Mouse (Mus musculus) hindbrain, embryonic 14.5 days (tissue): ENCODE data around the gene Tsen2. TPM values are rescaled to one million over a fixed set of nuclear protein-coding genes. Genes with fewer than 3 reads are reported as not detected.

Experiments used
- ATAC-seq: fragments of 200-750 bp; cut with Nextera tagmentation; 2 replicates; pipeline ENCODE4 v1.8.0; 2017; ENCODE audit warnings: moderate number of reproducible peaks, mild to moderate bottlenecking, moderate TSS enrichment, moderate library complexity; ENCODE audit not compliant: low FRiP score
- DNase-seq: peaks from one replicate; pipeline ENCODE4 v3.0.0-alpha.2; 2015; ENCODE audit warnings: low spot score
- H3K27ac ChIP-seq: fragments of 300-500 bp; sonication (generic); 2 replicates; pipeline ENCODE4 v1.5.1; 2014; ENCODE audit warnings: mild to moderate bottlenecking, moderate library complexity
- H3K27me3 ChIP-seq: fragments of 300-500 bp; sonication (generic); 2 replicates; pipeline ENCODE4 v1.6.1; 2014; ENCODE audit warnings: mild to moderate bottlenecking, low read length, mixed read lengths; ENCODE audit not compliant: control insufficient read depth, insufficient read depth
- H3K36me3 ChIP-seq: fragments of 300-500 bp; sonication (generic); replicated peaks from 2 replicates; pipeline ENCODE4 v1.6.1; 2014; ENCODE audit not compliant: control insufficient read depth, insufficient read depth
- H3K4me1 ChIP-seq: fragments of 300-500 bp; sonication (generic); replicated peaks from 2 replicates; pipeline ENCODE4 v1.6.1; 2014; ENCODE audit warnings: antibody characterized with exemption, low read length, mixed read lengths; ENCODE audit not compliant: control insufficient read depth, insufficient read depth
- H3K4me2 ChIP-seq: fragments of 300-500 bp; sonication (generic); replicated peaks from 2 replicates; pipeline ENCODE4 v1.6.1; 2014; ENCODE audit warnings: mild to moderate bottlenecking, moderate library complexity
- H3K4me3 ChIP-seq: fragments of 300-500 bp; sonication (generic); replicated peaks from 2 replicates; pipeline ENCODE4 v1.5.1; 2014; ENCODE audit warnings: mild to moderate bottlenecking, low read length
- H3K9ac ChIP-seq: fragments of 300-500 bp; sonication (generic); 2 replicates; pipeline ENCODE4 v1.6.1; 2014
- H3K9me3 ChIP-seq: fragments of 300-500 bp; sonication (generic); 2 replicates; pipeline ENCODE4 v1.6.1; 2016; ENCODE audit warnings: low read length; ENCODE audit not compliant: control insufficient read depth
- WGBS: fragments of 180-500 bp; shearing (Covaris S2); extraction: QIAGEN DNeasy Blood & Tissue Kit; methylation state at CpG from one replicate; pipeline ENCODE4 v1.1.7; 2014; 5-methylcytosine and 5-hydroxymethylcytosine counted together
- polyA plus RNA-seq: library from polyadenylated mRNA; unstranded; fragments of >200 nt; fragmentation: Nextera tagmentation; extraction: Ambion mirVana; gene quantifications from 2 replicates; pipeline ENCODE4 v1.2.1, GENCODE M21; 2014

Gene Tsen2
- polyA plus RNA-seq, 1 experiment from 2014 or later: 31.9 TPM

DNA sequence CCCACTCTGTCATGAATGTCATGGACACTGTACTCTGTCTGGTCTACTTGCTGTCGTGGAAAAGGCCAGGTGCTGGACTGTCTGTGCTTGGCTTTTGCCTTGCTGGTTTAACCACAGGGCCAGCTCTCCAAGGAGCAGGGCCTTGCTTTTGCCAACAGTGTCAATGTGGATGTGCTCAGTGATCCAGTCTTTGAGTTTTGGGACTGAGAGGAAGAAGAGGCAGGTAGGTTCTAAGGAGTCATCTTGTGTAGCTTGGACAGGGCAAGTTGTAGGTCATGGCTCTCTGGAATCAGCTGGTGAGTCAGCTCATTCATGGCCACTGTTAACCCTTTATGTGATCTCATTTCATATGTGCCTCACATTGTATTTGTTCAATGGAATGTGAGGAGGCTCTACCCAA lies 62.0 kb downstream of the Tsen2 start:
- Histone ChIP-seq H3K27me3 (no peaks in the 10 kb centered on the region), H3K36me3 (peaks cover 31% of the 10 kb centered on the region), H3K27ac (no peak overlapping the region), H3K9ac (no peak overlapping the region), H3K4me1 (peaks cover 11% of the 10 kb centered on the region), H3K4me3 (no peak overlapping the region), H3K4me2 (no peak overlapping the region), H3K9me3 (no peaks in the 10 kb centered on the region)
- WGBS: 91% methylated on average over 1 of the region's 1 CpGs
- ATAC-seq: no peak
- no peak for DNase-seq

DNA sequence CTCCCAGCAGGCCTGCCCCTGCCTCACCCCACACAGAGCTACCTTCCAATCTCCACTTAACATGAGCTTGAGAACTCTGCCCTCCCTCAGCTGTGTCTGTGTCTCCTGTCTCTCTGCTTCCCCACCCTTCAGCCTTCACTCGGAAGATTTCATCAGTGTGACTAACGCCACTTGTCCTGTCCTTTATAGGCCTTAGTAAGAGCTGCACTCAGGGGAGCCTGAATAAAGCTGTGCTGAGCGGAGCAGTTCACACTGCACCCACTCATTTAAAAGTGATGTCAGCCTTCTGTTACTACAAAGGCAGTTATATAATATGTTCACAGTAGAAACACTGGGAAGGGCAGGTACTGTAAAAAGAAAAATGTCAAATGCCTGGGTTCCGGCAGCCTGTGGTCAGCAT lies 63.0 kb downstream of the Tsen2 start:
- no peak overlapping the region for H3K27ac ChIP-seq
- H3K27me3 ChIP-seq: no peaks in the 10 kb centered on the region
- H3K4me2 ChIP-seq: no peak overlapping the region
- H3K9ac ChIP-seq: no peak overlapping the region
- H3K4me3 ChIP-seq: no peak overlapping the region
- no peak for DNase-seq
- peaks cover 8% of the 10 kb centered on the region for H3K4me1 ChIP-seq
- ATAC-seq: no peak
- H3K36me3 ChIP-seq: peaks cover 41% of the 10 kb centered on the region
- no peaks in the 10 kb centered on the region for H3K9me3 ChIP-seq
- WGBS: 67% methylated on average over 4 of the region's 4 CpGs

DNA sequence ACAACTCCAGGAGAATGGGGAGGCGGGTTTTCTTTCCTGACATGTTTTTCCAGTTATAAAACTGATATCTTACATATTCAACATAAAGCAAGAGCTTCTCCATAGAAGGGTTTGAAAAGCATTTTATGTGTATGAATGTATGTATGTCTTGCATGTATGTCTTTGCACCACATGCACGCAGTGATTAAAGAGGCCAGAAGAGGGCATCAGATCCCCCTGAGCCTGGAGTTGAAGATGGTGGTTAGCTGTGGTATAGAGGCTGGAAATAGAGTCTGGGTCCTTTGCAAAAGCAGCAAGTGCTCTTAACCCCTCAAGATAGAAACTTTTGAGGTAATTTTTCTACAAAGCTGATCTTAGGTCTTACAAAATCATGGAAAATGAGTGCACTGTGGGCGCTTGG lies 64.7 kb downstream of the Tsen2 start:
- no peak overlapping the region for H3K4me2 ChIP-seq
- no peaks in the 10 kb centered on the region for H3K27me3 ChIP-seq
- no peak overlapping the region for H3K27ac ChIP-seq
- DNase-seq (no peak), ATAC-seq (no peak)
- no peak overlapping the region for H3K9ac ChIP-seq
- no peaks in the 10 kb centered on the region for H3K9me3 ChIP-seq
- H3K36me3 ChIP-seq: peaks cover 58% of the 10 kb centered on the region
- H3K4me3 ChIP-seq: no peak overlapping the region
- WGBS: 66% methylated on average over 3 of the region's 3 CpGs
- H3K4me1 ChIP-seq: no peaks in the 10 kb centered on the region

GRCm38 (mm10) chr6:115610301-115610700 lies 65.8 kb downstream of the Tsen2 start:
- no peaks in the 10 kb centered on the region for H3K4me1 ChIP-seq
- no peak overlapping the region for H3K4me3 ChIP-seq
- H3K36me3 ChIP-seq: peaks cover 70% of the 10 kb centered on the region
- H3K27ac ChIP-seq: no peak overlapping the region
- 92% methylated on average over 5 of the region's 5 CpGs for WGBS
- no peaks in the 10 kb centered on the region for H3K27me3 ChIP-seq
- no peak overlapping the region for H3K4me2 ChIP-seq
- no peaks in the 10 kb centered on the region for H3K9me3 ChIP-seq
- H3K9ac ChIP-seq: no peak overlapping the region
- no peak for ATAC-seq
- DNase-seq: no peak

- no peak overlapping the region for H3K27ac ChIP-seq
- peaks cover 94% of the 10 kb centered on the region for H3K36me3 ChIP-seq
- no peak overlapping the region for H3K9ac ChIP-seq
- H3K27me3 ChIP-seq: no peaks in the 10 kb centered on the region
- H3K4me3 ChIP-seq: no peak overlapping the region
- ATAC-seq (no peak), DNase-seq (no peak)
- no peaks in the 10 kb centered on the region for H3K4me1 ChIP-seq
- no peak overlapping the region for H3K4me2 ChIP-seq
- no peaks in the 10 kb centered on the region for H3K9me3 ChIP-seq
Observed at GRCm38 (mm10) chr6:115613793-115614192, 69.3 kb downstream of the Tsen2 start.

GRCm38 (mm10) chr6:115615983-115616382 lies 71.5 kb downstream of the Tsen2 start:
- no peaks in the 10 kb centered on the region for H3K4me1 ChIP-seq
- H3K27me3 ChIP-seq: no peaks in the 10 kb centered on the region
- H3K36me3 ChIP-seq: peaks cover 100% of the 10 kb centered on the region
- no peak overlapping the region for H3K27ac ChIP-seq
- no peak for ATAC-seq
- 91% methylated on average over 3 of the region's 3 CpGs for WGBS
- H3K9me3 ChIP-seq: no peaks in the 10 kb centered on the region
- no peak overlapping the region for H3K4me3 ChIP-seq
- no peak for DNase-seq
- no peak overlapping the region for H3K9ac ChIP-seq
- no peak overlapping the region for H3K4me2 ChIP-seq

DNA sequence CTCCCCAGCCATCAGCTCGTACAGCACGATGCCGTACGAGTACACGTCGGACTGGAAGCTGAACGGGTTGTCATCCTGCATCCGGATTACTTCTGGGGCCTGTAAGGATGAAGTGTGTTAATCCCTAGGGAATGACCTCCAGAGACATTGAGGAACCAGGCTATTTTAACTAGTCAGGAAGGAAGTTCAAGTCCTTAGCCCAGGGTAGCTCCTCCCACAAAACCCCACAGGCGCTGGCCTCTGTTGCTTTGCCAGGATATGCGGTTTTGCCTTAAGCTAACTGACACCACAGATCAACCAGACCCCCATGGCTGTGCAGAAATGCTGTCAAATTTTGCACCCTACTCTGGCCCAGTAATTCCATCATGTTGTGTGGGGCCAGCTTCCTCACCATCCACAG lies 75.4 kb downstream of the Tsen2 start:
- H3K36me3 ChIP-seq: peaks cover 100% of the 10 kb centered on the region
- no peak overlapping the region for H3K9ac ChIP-seq
- H3K27me3 ChIP-seq: no peaks in the 10 kb centered on the region
- no peaks in the 10 kb centered on the region for H3K4me1 ChIP-seq
- H3K9me3 ChIP-seq: no peaks in the 10 kb centered on the region
- no peak overlapping the region for H3K27ac ChIP-seq
- no peak overlapping the region for H3K4me3 ChIP-seq
- no peak for DNase-seq
- H3K4me2 ChIP-seq: no peak overlapping the region
- 90% methylated on average over 10 of the region's 10 CpGs for WGBS
- ATAC-seq: no peak

DNA sequence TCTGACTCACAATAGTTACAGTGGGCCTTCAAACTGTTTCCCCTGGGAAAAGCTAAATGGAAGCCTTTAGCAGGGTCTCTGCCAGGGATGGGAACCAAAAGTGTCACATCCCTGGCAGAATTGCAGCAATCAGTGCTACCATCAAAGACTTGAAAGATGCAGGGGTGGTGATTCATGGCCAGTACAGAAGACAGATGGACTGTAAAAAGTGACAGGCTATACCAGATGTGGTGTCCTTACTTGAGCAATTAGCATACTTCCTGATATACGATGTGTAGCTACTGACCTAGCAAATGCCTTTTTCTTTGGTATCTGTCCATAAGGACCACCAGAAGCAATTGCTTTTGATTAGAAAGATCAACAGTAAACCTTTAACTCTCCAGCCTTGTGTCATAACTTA lies 76.5 kb downstream of the Tsen2 start:
- 97% methylated on average over 1 of the region's 1 CpGs for WGBS
- Histone ChIP-seq H3K27me3 (no peaks in the 10 kb centered on the region), H3K27ac (no peak overlapping the region), H3K36me3 (peaks cover 100% of the 10 kb centered on the region), H3K4me3 (no peak overlapping the region), H3K9ac (no peak overlapping the region), H3K4me2 (no peak overlapping the region), H3K4me1 (no peaks in the 10 kb centered on the region), H3K9me3 (no peaks in the 10 kb centered on the region)
- ATAC-seq (no peak), DNase-seq (no peak)

DNA sequence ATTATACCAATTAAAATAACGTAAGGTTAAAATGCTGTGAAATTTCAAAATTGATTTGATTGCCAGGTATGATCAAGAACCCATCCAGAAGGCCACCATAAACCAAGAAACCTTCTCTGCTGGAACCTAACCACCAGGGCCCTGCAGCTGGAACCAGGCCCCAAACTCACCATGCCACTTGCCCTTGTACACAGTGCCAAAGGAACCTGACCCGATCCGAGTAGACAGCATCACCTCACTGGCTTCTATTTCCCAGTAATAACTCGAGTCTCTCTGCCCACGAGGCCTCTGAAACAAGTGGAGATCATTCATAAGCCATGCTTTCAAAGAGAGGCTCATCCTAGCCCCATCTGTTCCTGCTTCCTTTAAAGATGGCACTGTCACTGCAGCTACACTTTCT lies 81.7 kb downstream of the Tsen2 start:
- H3K36me3 ChIP-seq: peaks cover 98% of the 10 kb centered on the region
- 94% methylated on average over 5 of the region's 5 CpGs for WGBS
- H3K27me3 ChIP-seq: no peaks in the 10 kb centered on the region
- H3K4me2 ChIP-seq: no peak overlapping the region
- H3K9ac ChIP-seq: no peak overlapping the region
- H3K27ac ChIP-seq: no peak overlapping the region
- no peak overlapping the region for H3K4me3 ChIP-seq
- H3K9me3 ChIP-seq: no peaks in the 10 kb centered on the region
- no peaks in the 10 kb centered on the region for H3K4me1 ChIP-seq
- no peak for DNase-seq
- no peak for ATAC-seq
